Mouse (Mus musculus): ENCODE measurements around the gene Ift74. TPM values are rescaled to one million over a fixed set of nuclear protein-coding genes. Genes with fewer than 3 reads are reported as not detected.

Gene Ift74
- polyA plus RNA-seq, 1 experiment, result 7.7 TPM

GRCm38 (mm10) chr4:94725799-94726198 is 111.5 kb downstream of the Ift74 start:
- H3K4me2 ChIP-seq (ENCODE audit: low read depth), result no peak overlapping the region
- TF ChIP-seq E2F4 (IDR thresholded peaks at IDR 0.05; ENCODE audit: insufficient read depth), result no peak
- TF ChIP-seq MAX (IDR thresholded peaks at IDR 0.05; ENCODE audit: low read depth), result no peak
- no peak for TF ChIP-seq MYOD1 (IDR thresholded peaks at IDR 0.05; ENCODE audit: control insufficient read depth in 1 of 3, insufficient read length in 2 of 3, low read depth in 2 of 3)
- TF ChIP-seq MYOG (IDR thresholded peaks at IDR 0.05; ENCODE audit: control insufficient read depth in 1 of 3, insufficient read depth in 1 of 3, insufficient read length in 2 of 3, low read depth in 2 of 3), result no peak
- TF ChIP-seq TCF3 (IDR thresholded peaks at IDR 0.05; ENCODE audit: insufficient read length, low read depth), result no peak
- TF ChIP-seq POLR2A (IDR thresholded peaks at IDR 0.05; ENCODE audit: insufficient read length, low read depth), result no peak
- no peak for TF ChIP-seq CEBPB (IDR thresholded peaks at IDR 0.05; ENCODE audit: insufficient read depth, poor library complexity, severe bottlenecking)
- no peak for TF ChIP-seq POLR2AphosphoS2 (IDR thresholded peaks at IDR 0.05; ENCODE audit: insufficient read length, low read depth)
- TF ChIP-seq TCF12 (IDR thresholded peaks at IDR 0.05; ENCODE audit: insufficient read depth, poor library complexity, severe bottlenecking), result no peak
- TF ChIP-seq REST (IDR thresholded peaks at IDR 0.05; ENCODE audit: insufficient read depth, insufficient read length), result no peak
- no peak for TF ChIP-seq SRF (IDR thresholded peaks at IDR 0.05; ENCODE audit: control insufficient read depth, insufficient read length, low read depth)
- TF ChIP-seq USF1 (IDR thresholded peaks at IDR 0.05; ENCODE audit: low read depth), result no peak
- H3K27me3 ChIP-seq (ENCODE audit: control insufficient read depth, insufficient read depth, insufficient read length), result no peaks in the 10 kb centered on the region
- H3K4me3 ChIP-seq, result no peak overlapping the region
- H3ac ChIP-seq (ENCODE audit: control insufficient read depth, insufficient read length), result no peak overlapping the region
- no peaks in the 10 kb centered on the region for H3K79me2 ChIP-seq (ENCODE audit: control insufficient read depth, insufficient read depth)
- H3K36me3 ChIP-seq (ENCODE audit: control insufficient read depth, insufficient read depth), result no peaks in the 10 kb centered on the region

GRCm38 (mm10) chr4:94732721-94733120 is 118.4 kb downstream of the Ift74 start:
- Histone ChIP-seq H3K36me3 (ENCODE audit: control insufficient read depth, insufficient read depth) (no peaks in the 10 kb centered on the region), H3K79me2 (ENCODE audit: control insufficient read depth, insufficient read depth) (no peaks in the 10 kb centered on the region)
- TF ChIP-seq POLR2AphosphoS2 (IDR thresholded peaks at IDR 0.05; ENCODE audit: insufficient read length, low read depth) (no peak), MYOD1 (IDR thresholded peaks at IDR 0.05; ENCODE audit: control insufficient read depth in 1 of 3, insufficient read length in 2 of 3, low read depth in 2 of 3) (no peak), MAX (IDR thresholded peaks at IDR 0.05; ENCODE audit: low read depth) (no peak), CEBPB (IDR thresholded peaks at IDR 0.05; ENCODE audit: insufficient read depth, poor library complexity, severe bottlenecking) (no peak), REST (IDR thresholded peaks at IDR 0.05; ENCODE audit: insufficient read depth, insufficient read length) (no peak), MYOG (IDR thresholded peaks at IDR 0.05; ENCODE audit: control insufficient read depth in 1 of 3, insufficient read depth in 1 of 3, insufficient read length in 2 of 3, low read depth in 2 of 3) (no peak), USF1 (IDR thresholded peaks at IDR 0.05; ENCODE audit: low read depth) (no peak), SRF (IDR thresholded peaks at IDR 0.05; ENCODE audit: control insufficient read depth, insufficient read length, low read depth) (no peak), TCF12 (IDR thresholded peaks at IDR 0.05; ENCODE audit: insufficient read depth, poor library complexity, severe bottlenecking) (no peak), POLR2A (IDR thresholded peaks at IDR 0.05; ENCODE audit: insufficient read length, low read depth) (no peak), TCF3 (IDR thresholded peaks at IDR 0.05; ENCODE audit: insufficient read length, low read depth) (no peak), E2F4 (IDR thresholded peaks at IDR 0.05; ENCODE audit: insufficient read depth) (no peak)

GRCm38 (mm10) chr4:94737326-94738295 is 123.3 kb downstream of the Ift74 start:
- H3K4me2 ChIP-seq (ENCODE audit: low read depth), result no peak overlapping the region

More at GRCm38 (mm10) chr4:94732721-94733120, 118.4 kb downstream of the Ift74 start:
- Histone ChIP-seq H3K27me3 (ENCODE audit: control insufficient read depth, insufficient read depth, insufficient read length) (no peaks in the 10 kb centered on the region), H3ac (ENCODE audit: control insufficient read depth, insufficient read length) (no peak overlapping the region), H3K4me2 (ENCODE audit: low read depth) (no peak overlapping the region), H3K4me3 (no peak overlapping the region)

More at GRCm38 (mm10) chr4:94737326-94738295, 123.3 kb downstream of the Ift74 start:
- H3K36me3 ChIP-seq (ENCODE audit: control insufficient read depth, insufficient read depth), result no peaks in the 10 kb centered on the region
- no peaks in the 10 kb centered on the region for H3K79me2 ChIP-seq (ENCODE audit: control insufficient read depth, insufficient read depth)
- H3ac ChIP-seq (ENCODE audit: control insufficient read depth, insufficient read length), result no peak overlapping the region
- H3K27me3 ChIP-seq (ENCODE audit: control insufficient read depth, insufficient read depth, insufficient read length), result no peaks in the 10 kb centered on the region
- H3K4me3 ChIP-seq, result no peak overlapping the region
- TF ChIP-seq E2F4 (IDR thresholded peaks at IDR 0.05; ENCODE audit: insufficient read depth), result no peak
- no peak for TF ChIP-seq POLR2AphosphoS2 (IDR thresholded peaks at IDR 0.05; ENCODE audit: insufficient read length, low read depth)
- TF ChIP-seq TCF3 (IDR thresholded peaks at IDR 0.05; ENCODE audit: insufficient read length, low read depth), result no peak
- TF ChIP-seq MYOG (IDR thresholded peaks at IDR 0.05; ENCODE audit: control insufficient read depth in 1 of 3, insufficient read depth in 1 of 3, insufficient read length in 2 of 3, low read depth in 2 of 3), result no peak
- TF ChIP-seq CEBPB (IDR thresholded peaks at IDR 0.05; ENCODE audit: insufficient read depth, poor library complexity, severe bottlenecking), result no peak
- TF ChIP-seq REST (IDR thresholded peaks at IDR 0.05; ENCODE audit: insufficient read depth, insufficient read length), result no peak
- no peak for TF ChIP-seq USF1 (IDR thresholded peaks at IDR 0.05; ENCODE audit: low read depth)
- TF ChIP-seq MYOD1 (IDR thresholded peaks at IDR 0.05; ENCODE audit: control insufficient read depth in 1 of 3, insufficient read length in 2 of 3, low read depth in 2 of 3), result no peak
- TF ChIP-seq MAX (IDR thresholded peaks at IDR 0.05; ENCODE audit: low read depth), result no peak
- no peak for TF ChIP-seq POLR2A (IDR thresholded peaks at IDR 0.05; ENCODE audit: insufficient read length, low read depth)
- TF ChIP-seq TCF12 (IDR thresholded peaks at IDR 0.05; ENCODE audit: insufficient read depth, poor library complexity, severe bottlenecking), result no peak
- TF ChIP-seq SRF (IDR thresholded peaks at IDR 0.05; ENCODE audit: control insufficient read depth, insufficient read length, low read depth), result no peak
